Mouse (Mus musculus) c-Kit-negative CD71-positive TER-119-positive erythroid progenitor cells, embryonic 14.5 days (primary cell): Measurements from ENCODE around the gene Rab27a.
"Not testable (repeated sequence)": the region's sequence is repeated elsewhere in the genome, so short reads cannot be mapped to it uniquely, and the experiment has no call there.

ENCODE experiments used
- DNase-seq: peaks from one replicate; pipeline ENCODE4 v3.0.0-alpha.2; 2013; ENCODE audit warnings: low read depth, low spot score

The Rab27a gene

DNA sequence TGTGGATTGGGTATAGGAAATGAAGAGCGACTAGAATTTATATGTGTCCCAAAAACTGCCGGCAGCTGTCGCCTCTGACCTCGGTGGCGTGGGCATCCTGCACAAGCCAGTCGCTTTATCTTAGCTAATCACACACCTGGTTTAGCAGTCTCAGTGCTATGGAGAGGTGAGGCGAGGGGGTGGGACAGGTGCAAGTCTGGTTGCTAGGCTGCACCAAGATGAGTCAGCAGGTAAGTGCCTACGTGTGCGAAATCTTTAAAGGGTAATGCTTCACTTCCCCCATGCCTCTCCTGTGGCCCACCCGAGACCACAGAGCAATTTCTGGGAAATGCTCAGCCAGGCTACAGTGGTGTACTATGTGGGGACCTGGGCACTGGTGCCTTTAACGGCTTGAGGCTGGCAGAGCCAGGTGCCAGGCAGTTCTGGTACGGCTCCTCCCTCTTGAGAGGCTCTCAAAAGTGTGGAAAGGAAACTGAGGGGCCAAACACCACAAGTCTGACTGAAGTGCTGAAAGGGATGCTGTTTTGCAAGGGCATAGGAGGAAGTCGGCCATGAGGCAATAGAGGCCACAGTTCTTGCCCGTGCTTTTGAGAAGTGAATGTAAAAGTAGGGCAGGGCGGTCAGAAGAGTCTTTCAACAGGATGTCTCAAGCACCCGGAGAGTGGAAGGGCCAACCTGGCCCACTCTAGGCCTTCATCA lies 44.7 kb downstream of the Rab27a start:
- DNase-seq = no peak

DNA sequence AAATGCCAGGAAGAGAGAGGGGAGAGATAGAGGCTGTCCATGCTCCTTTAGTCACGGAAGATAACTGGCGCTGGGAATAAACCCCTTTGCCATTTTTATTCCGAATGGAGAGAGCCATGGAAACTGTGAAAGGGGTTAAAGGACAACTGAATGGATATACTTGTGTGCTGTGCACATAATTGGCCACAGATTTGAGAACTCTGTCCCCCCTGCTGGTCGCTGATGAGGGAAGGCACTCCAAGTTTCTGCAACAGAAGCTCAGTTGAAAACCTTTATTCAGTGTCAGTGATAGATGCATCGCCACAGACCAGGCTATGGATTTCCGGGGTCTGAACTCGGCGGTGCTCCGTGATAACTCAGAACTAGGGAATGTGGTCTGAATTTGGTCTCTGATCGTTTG lies 45.5 kb downstream of the Rab27a start:
- no peak for DNase-seq

DNA sequence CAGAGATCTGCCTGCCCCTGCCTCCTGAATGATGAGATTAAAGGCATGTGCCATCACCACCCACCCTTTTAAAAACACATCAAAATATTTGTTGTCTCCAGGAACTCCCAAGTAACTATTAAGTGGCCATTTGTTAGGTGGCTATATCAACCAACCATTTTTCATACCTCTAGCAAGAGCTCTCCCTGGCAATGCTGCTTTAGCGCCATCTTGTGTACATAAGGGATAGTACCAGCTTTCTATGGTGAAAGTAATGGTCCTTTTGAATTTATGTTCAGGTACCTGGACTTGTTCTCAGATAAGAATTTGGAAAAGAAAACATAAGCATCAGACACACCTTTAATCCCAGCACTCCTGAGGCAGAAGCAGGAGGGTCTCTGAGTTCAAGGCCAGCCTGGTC lies 47.1 kb downstream of the Rab27a start:
- no peak for DNase-seq

DNA sequence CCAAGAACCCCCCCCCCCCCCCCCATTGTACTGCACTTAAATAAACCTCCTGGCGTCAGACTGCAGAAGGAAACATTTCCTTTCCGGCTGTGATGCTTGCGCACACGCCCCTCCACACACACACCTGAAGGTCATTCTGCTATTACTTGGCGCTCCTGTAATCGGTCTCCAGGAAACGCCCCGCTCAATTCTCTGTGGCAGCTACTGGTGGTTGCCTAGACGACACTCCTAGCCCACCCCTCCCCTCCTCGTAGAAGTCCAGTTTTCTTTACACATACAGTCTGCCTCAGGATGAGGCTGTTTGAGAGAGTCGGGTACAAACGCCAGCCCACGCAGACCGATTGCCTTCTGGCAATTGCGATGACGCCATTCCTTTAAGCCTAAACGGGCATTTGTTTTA lies 49.9 kb downstream of the Rab27a start:
- DNase-seq = no peak

DNA sequence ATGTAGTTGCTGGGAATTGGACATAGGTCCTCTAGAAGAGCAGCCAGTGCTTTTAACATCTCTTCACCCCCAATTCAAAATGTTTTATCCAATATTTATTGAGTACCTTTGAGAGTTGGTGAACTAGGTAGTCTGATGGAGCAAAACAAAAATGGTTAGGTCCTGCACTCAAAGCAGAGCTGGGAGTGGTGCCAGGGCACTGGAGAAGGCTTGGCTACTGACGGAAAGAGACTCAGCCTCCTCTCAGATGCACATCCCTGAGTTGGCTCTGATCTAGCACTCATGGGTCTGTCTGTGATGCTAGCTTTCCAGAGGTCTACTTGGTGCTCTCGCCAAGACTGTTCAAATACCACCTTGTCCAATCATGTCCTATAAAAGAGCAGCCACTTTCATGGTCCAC lies 53.2 kb downstream of the Rab27a start:
- DNase-seq = no peak

DNA sequence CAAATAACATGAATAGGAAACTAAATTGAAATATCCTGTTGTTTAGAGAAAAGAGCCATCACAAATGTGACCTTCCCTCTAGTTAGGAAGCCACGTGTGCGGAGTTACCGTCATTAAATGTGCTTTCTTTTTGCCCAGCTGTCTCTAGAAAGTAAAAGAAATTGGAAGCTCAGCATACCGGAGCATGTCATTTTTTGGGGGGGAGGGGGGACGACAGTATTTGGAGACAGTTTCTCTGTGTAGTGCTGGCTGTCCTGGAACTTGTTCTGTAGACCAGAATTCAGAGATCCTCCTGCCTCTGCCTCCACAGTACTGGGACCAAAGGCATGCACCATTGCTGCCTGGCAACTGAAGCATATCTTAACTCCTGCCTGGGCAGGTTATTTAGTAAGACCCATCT lies 56.9 kb downstream of the Rab27a start, which contains the start of gene Khdc3:
TSS of gene Khdc3 (plus strand) at position 301 of the 400 bp plus-strand sequence.
- no peak for DNase-seq

GRCm38 (mm10) chr9:73102181-73102580 lies 57.5 kb downstream of the Rab27a start, which contains the start of gene Gm20509:
Gene Gm20509, plus strand, starts transcription at chr9:73102470.
- DNase-seq = no peak

DNA sequence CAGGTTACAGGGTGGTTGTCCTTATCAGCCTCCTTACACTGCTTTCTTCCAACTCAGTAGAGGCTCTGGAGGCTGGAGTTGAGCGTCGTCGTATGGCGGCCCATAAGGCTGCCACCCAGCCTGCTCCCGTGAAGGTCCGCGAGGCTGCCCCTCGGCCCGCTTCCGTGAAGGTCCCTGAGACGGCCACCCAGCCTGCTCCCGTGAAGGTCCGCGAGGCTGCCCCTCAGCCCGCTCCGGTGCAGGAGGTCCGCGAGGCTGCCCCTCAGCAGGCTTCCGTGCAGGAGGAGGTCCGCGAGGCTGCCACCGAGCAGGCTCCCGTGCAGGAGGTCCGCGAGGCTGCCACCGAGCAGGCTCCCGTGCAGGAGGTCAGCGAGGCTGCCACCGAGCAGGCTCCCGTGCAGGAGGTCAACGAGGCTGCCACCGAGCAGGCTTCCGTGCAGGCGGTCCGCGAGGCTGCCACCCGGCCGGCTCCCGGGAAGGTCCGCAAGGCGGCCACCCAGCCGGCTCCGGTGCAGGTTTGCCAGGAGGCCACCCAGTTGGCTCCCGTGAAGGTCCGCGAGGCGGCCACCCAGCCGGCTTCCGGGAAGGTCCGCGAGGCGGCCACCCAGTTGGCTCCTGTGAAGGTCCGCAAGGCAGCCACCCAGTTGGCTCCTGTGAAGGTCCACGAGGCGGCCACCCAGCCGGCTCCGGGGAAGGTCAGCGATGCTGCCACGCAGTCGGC lies 58.7 kb downstream of the Rab27a start:
- DNase-seq = no peak

GRCm38 (mm10) chr9:73103880-73104198 lies 59.2 kb downstream of the Rab27a start:
- DNase-seq = no peak

DNA sequence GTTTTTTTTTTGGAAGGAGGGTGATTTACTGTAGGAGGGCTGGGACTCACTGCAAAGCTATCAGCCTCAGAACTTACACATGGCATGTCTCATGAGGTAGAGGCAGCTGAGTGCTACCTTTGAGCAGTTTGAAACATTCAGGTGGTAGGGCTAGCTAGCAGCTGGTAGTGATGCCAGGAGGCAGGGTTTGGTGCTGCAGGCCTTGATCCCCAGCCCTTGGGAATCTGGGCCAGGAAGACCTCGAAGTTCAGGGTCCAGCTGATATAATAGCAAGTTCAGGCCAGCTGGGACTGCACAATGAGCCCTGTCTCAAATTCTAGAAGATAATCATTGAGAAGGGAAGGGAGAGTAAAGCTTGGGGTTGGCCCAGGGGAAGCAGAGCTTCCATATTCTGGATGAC lies 60.5 kb downstream of the Rab27a start:
- no peak for DNase-seq

DNA sequence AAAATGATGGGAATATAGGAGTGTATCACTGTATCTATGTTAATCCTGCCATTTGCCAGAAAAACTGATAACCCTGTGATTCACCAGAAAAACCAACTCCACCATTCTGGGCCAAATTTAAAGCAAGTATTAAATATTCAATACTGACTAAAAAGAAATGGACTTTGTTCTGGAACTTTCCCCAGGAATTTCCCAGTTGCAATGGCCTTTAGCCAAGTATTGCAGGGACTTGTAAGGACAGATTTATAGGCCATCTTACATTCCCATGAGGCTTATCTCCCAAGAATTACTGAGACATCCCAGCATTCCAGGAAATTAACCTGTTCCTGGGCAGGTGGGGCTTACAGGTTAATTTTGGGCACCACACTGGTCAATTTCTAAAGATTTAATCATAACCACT lies 61.1 kb downstream of the Rab27a start:
- no peak for DNase-seq

- DNase-seq = peak; percentile 56
Measured at GRCm38 (mm10) chr9:73112919-73113906, 68.6 kb downstream of the Rab27a start, which contains the start of gene Rsl24d1. Gene Rsl24d1, plus strand, starts transcription at chr9:73113426.

GRCm38 (mm10) chr9:73116704-73117103 lies 72.0 kb downstream of the Rab27a start:
- DNase-seq = not testable (repeated sequence)

DNA sequence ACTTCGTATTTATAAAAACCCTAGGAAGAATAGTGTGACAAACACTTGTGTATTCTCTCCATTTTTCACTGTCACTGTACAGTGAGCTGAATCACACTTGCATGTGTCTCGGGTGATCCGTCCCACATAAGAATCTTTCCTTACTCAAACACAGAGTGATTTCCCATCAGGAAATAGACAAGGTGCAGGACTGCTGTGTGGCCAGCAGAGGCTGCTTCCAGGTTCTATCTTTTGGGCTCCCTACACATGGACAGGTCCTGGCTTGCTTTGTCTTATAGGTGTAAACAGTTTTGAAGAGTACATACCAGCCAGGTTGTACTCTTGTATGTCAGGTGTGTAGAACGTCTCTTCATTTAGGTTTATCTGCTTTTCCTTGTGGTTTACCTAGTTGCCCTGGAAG lies 73.4 kb downstream of the Rab27a start:
- no peak for DNase-seq

GRCm38 (mm10) chr9:73121735-73122134 lies 77.1 kb downstream of the Rab27a start:
- DNase-seq = no peak

DNA sequence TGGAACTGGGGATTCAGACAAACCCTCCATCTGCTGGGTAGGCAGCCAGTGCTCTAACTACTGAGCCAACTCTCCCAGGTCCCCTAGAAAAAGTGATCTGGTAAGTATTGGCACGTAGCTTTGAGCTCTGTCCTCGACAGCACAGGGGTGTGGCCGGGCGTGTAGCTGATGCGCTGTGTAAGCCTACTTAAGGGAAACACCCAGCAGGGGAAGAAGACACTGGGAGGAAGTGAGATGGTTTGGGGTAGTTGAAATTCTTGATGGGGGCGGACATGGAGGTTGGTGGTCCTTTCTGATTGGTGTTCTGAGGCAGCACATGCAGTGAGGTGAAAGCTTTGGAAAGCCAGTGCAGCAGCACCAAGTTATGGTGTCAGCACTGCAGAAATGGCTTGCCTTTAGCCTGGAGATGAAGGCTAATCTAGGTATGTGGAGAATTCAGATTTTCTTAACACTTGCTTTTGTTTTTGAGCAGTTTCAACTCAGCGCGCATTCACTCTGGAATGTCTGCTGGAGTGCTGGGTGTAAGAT lies 80.5 kb downstream of the Rab27a start:
- DNase-seq = no peak

GRCm38 (mm10) chr9:73127457-73127856 lies 82.8 kb downstream of the Rab27a start:
- DNase-seq = no peak

- DNase-seq = no peak
Measured at GRCm38 (mm10) chr9:73129875-73130274, 85.2 kb downstream of the Rab27a start.

DNA sequence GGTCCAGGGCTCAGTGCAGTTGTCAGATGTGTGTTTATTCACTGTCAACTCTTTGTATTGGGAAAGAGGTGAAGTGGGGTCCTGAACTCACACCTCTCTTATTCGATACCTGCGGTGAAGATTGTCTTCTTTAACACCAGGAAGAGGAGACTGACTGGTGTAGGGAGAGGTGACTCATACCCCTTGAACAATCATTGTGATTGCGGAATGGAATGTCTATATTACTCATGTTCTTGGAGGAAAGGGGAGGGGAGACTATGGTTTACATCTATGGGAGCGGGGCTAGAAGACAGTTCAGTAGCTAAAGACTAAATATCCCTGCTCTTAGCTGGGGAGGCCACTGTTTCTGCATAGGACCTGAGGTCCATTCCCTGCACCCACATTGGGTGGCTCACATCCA lies 85.9 kb downstream of the Rab27a start:
- no peak for DNase-seq

GRCm38 (mm10) chr9:73137341-73137886 lies 92.8 kb downstream of the Rab27a start:
- DNase-seq = no peak
